Mouse (Mus musculus): ENCODE results near the gene Adar. TPM values are rescaled to one million over a fixed set of nuclear protein-coding genes. Genes with fewer than 3 reads are reported as not detected.

Gene Adar
- 107 TPM for polyA plus RNA-seq (2017; shearing (Covaris generic))

DNA sequence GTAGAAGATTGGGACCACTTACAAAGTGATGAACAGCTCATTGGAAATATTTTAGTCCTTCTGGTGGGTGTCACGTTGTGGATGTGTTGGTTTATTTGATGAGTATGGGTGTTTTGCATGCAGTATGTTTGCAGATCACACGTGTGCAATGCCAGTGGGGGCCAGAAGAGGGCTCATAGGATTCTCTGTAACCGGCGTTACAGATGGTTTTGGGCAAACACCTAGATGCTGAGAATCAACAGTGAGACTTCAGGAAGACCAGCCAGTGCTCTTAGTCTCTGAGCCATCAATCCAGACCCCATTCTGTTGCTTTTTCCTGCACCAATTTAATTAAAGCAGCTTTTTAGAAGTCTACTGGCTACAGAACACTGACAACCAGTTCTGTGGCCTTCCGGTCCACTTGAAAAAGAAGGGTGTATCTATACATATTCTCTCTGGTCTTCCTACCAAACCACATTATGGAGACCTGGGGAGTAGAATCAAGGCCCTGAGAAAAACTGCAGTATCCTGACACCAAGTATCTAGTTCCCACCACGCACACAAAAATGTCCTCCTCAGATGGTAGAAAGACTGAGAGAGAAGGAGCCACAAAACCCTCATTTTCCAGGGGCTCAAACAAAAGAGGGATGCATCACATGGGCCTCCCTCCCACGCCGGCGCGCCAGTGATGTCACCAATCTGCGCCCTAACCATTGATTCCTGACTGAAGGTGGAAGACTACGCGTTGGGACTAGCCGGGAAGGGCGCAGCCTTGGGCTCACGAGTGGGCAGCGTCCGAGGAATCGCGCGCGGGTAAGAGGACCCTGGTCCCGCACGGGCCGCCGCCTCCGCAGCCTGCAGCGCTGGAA, at the start of gene Adar:
Adar (plus strand) TSS at position 664 of the 848 bp plus-strand sequence.

DNA sequence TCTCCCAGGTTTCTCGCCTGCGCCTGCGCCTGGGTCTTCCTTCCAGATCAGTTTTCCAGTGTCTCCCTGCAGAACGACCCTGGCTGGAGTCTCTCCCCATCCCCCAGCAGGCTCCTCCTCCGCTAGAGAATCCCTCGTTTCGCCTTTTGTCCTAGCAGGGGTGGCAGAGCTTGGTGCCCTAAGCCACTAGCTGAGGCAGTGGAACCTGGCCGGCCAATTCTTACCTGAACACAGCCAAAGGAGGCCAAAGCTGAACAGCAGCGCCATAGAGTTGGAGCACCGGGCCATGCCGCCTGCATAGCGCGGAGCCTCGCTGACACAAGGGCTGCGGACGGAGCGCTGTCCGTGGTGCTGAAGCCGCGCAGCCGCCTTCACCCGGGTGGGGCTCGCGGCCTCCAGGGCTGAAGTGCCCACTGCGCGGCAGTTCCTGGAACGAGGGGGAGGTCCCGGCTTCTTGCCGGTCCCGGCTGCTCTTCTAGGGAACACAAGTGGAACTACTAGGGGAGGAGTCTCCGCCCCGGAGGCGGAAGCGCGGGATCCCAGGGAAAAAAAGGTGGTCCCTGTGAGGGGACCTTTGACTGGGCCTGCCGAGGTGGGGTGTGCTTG, 49.4 kb downstream of the Adar start, which contains the start of gene Chrnb2:
Chrnb2 (minus strand) TSS at position 514 of the 606 bp plus-strand sequence.

DNA sequence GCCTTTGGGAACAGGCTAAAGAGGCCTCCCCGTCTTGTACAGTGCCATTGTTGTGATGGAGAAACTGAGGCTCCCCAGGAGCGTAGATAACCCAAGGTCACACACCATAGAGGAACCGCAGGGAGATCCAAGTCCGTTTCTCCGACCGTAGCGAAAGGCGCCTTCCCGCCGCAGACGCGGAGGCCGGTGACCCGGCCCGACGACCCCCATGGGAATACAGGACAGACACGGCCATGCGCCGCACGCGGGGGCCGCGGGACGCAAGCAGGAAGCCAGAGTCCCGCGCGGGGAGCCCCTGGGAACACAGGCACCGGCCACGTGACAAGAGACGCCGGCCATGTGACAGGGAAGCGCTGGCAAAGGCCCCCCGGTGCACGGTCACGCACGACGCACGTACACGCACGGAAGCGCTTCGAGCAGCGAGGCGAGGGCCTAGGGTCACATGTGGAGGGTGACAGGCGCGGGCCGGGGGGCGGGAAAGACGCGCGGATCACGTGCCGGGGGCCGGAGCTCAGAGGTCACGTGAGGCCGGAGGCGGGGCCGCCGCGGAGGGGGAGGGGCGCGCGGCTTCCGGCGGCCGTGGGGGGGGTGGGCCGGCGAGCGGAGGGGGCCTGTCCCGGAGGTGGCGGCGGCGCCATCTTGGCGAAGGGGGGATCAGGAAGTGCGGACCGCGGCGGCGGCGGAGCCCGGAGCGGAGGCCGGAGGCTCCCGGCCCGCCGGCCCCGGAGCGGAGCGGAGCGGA, 58.3 kb downstream of the Adar start, which contains the start of gene Ube2q1:
Ube2q1 (plus strand) TSS at position 649 of the 742 bp plus-strand sequence.

Other genes starting within 250 kb of the Adar start
- not detected for gene Kcnn3, start 194.9 kb upstream of the Adar start, polyA plus RNA-seq (2017; shearing (Covaris generic))
- gene Chrnb2, start 49.6 kb downstream of the Adar start, polyA plus RNA-seq (2017; shearing (Covaris generic)): 1.8 TPM
- 91.8 TPM for gene Ube2q1, start 58.6 kb downstream of the Adar start, polyA plus RNA-seq (2017; shearing (Covaris generic))
- 9.0 TPM for gene She, start 116.3 kb downstream of the Adar start, polyA plus RNA-seq (2017; shearing (Covaris generic))
- 90.8 TPM for gene Il6ra, start 198.2 kb downstream of the Adar start, polyA plus RNA-seq (2017; shearing (Covaris generic))
- 109 TPM for gene Atp8b2, start 248.5 kb downstream of the Adar start, polyA plus RNA-seq (2017; shearing (Covaris generic))